Mouse (Mus musculus) right cerebral cortex, postnatal 14 days (tissue): Measurements from ENCODE around the gene Dlg2.

ENCODE experiments used
- DNase-seq: peaks from one replicate; pipeline ENCODE4 v3.0.0; 2022

Dlg2 gene

GRCm38 (mm10) chr7:91090830-91091683 is 614.6 kb downstream of the Dlg2 start:
- DNase-seq: peak; percentile 22

DNA sequence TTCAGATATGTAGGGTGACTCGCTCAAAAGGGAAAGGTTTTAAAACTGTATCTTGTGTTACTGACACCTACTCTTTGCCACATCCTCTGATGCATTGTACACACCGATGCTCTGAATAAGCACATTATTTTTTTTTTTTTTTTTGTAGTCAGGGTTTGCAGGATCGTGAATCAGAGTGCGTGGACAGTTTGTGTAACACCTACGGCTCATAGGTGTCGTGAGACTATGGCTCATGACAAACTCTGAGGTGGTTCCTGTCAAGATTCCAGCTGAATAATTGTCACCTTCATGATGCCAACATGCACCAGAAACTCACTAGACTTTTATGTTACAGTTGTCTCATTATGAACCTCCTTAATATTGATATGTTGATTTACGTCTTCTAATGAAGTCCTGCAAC is 620.0 kb downstream of the Dlg2 start:
- DNase-seq: no peak

- DNase-seq: no peak
These were observed 622.0 kb downstream of the Dlg2 start for GRCm38 (mm10) chr7:91098521-91098920.

DNA sequence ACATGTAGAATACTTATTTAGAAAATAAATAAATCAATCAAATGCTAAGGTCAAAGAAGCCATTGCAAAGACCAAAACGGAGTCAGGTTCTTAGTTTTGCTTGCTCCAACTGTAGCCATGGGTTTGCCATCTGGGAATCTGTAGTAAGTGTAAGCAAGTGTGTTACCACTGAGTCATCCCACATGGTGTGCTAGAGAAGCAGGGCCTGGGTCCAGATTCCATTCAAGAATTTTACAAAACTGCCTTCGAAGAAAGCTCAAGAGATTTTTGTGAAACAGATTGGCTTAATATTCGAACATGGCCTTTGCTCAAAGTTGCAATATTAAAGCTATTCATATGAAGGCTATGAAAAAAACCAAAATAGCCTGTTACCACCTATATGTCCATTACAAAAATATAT is 633.1 kb downstream of the Dlg2 start:
- no peak for DNase-seq

GRCm38 (mm10) chr7:91132128-91132527 is 655.7 kb downstream of the Dlg2 start:
- no peak for DNase-seq

DNA sequence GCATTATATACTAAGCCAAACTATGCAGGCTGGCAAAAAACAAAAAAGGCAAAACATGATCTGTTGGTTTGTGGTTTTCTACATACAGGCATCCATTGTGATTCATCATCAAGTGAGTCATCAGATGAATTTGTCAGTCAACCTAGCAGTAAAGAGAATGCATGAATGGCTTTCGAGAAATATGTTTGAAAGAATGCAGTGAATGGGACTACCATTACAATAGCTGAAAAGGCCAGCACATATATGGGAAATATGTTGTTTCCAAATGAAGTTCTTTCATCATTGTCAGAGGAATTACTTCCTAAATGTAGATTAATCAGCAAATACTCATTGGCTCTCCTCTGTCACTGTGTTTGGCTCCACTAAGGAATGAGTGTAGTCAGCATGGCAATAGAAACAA is 677.6 kb downstream of the Dlg2 start:
- DNase-seq: no peak

- no peak for DNase-seq
These were observed 682.7 kb downstream of the Dlg2 start for GRCm38 (mm10) chr7:91159144-91159543.

GRCm38 (mm10) chr7:91161643-91162175 is 685.2 kb downstream of the Dlg2 start:
- no peak for DNase-seq

DNA sequence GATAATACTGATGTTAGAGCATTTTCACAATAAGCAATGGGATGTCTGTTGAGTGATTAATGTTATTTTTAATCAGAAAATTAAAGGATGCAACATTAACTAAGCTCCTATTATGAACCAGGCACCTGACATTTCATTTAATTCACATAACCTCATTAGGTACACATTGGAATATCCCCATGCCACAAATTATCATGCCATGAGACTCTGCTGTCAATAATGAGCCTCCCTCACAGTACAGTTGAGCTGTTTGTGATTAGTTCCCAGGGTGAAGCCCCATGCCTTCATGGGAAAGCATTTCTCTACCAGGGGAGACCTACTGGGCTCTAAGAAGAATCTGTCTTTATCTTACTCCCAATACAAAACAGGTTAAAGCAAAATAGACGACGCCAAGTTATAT is 697.1 kb downstream of the Dlg2 start:
- no peak for DNase-seq

DNA sequence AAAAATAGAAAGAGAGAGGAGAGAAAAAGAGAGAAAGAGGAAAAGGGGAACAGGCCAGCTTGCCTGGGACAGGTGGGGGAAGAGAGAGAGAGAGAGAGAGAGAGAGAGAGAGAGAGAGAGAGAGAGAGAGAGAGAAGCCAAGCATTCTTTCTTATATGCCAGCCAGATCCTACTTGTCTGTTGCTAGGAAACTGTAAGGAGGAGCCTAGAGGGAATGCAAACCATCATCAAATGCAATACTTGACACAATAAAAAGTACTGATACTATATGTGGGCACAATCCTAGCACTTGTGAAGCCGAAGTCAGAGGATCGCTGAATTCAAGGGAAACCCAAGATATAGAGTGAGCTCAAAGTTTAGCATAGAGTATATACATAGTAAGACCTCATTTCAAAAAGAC is 711.7 kb downstream of the Dlg2 start:
- no peak for DNase-seq

DNA sequence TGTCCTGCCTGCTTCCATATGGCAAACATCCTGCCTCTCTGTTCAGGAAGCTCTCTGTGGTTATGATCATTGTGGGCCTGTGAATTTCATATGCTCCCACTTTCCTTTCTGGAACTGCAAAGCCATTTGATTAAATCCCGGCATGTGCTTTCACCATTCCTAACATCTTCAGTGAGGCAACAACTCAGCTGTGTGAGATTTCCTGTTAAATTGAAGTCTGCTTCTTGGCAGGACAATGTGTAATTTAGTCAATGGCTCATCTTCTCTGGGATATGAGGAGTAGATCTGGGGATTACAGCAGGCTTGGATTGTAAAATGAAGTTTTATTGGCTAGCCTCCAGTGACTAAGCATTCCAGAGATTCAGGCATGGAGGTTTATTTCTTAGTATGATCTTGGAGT is 722.9 kb downstream of the Dlg2 start:
- no peak for DNase-seq

DNA sequence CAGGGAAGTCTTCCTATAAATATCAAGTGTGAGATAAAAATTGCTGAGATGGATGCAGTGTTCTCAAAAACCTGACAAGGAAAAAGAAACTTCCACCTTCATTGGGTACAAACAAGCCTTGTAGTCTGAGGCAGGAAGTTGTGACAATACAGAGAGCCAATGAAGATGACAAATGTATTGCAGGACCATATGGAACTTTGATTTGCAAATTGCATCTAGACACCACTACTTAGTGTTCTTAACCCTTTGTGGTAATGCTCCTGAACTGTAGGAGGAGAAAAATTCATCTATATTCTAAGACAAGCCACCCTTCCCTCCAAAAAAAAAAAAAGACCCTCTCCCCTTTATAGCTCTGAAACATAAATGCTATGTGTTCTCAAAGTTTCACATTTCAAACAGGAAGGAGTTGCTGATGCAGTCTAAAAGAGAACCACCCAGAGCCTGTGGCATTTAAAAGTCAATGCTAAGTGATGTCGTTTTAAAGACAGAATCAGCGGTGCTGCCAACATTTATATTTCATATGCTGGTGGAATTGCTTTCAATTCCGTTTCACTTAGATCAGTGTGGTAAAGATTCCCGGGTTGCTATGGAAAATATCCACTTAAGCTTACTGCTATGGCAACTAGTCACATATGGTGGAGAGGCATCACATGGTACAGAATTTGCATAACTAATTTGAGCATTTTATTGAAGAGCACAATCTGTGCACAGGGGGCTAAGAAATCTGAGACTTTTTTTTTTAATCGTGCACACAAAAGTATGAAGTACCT is 731.8 kb downstream of the Dlg2 start:
- DNase-seq: no peak

DNA sequence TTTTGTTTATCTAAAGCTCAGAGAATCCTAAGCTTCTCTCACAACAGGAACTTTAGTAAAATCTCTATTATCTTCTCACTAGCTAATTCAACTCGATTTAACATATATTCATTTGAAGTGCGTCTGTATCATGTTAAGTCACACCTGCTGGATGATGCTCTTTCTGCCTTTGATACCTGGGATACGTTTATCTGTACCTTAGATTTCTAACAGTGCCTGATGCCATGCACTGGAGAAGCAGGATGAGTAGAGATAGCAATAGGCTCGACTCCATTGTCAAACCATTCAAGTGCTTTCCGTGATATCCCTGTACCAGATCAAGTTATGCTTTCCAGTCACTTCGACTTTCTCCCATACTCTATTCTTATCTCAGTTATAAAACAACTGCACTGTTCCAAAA is 732.5 kb downstream of the Dlg2 start:
- DNase-seq: no peak

GRCm38 (mm10) chr7:91212236-91212635 is 735.8 kb downstream of the Dlg2 start:
- DNase-seq: no peak

DNA sequence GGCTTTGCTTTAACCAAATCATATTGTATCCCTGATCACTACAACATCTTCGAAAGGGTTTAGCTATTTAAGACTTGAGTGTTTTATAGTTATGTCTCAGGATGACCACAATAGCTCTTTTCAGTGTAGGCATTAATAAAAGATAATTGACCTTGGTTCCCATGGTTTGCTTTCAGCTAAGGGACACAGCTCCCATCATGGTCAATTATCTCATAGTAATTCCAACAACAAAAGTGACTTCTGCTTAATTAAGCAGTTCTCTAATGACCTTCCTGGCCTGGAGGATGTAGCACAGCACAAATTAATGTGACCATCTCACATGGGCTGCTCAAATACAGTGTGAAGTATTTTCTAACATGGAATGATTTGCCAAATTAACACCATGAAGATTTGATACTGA is 738.4 kb downstream of the Dlg2 start:
- DNase-seq: no peak

DNA sequence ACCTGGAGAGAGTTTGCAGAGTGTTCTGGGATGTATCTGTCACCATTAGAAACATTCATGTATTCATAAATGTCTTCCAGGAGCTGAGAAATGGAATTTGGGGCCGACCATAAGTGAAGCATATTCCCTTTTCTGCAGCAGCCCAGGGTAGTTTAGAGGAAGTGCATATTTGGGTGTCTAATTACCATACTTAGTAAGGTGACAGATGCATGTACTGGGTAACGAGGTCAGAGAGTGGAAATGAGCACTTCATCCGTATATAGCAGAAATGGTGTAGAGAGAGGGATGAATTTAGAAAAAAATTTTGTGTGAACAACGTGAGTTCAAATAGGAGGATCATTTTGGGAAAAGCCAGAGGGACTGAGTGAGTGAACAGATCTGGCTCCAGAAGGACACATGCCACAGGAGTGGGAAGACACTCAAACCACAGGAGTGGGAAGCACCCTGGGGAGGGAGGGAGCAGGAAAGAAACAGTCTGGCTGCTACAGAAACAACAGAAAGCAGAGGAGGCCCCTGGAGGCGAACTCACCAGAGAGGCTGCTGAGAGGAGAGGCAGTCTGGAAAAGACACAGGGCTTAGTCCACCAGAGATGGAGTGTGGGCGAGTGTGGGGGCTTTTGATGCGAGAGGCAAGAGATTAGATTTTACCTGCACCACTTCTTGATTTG is 742.0 kb downstream of the Dlg2 start:
- peak; percentile 16 for DNase-seq

GRCm38 (mm10) chr7:91226442-91226841 is 750.0 kb downstream of the Dlg2 start:
- peak; percentile 32 for DNase-seq

DNA sequence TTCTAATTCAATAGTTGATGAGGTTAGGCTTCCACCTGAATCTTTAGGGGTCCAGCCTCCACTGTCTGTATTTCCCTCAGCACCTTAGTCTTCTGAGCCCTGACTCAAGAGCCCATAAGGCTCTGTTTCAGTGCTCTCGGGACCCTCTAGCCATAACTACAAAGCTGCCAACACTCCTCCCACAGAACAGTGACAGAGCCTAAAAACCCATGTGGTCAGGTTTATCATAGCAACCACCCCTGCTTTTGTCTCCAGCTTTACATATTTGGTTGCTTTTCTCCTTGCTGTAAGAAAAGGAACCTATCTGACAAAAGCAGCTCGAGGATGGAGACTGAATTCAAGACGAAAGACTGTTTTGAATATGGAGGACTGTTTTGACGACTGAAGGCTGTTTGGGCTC is 765.2 kb downstream of the Dlg2 start:
- no peak for DNase-seq

DNA sequence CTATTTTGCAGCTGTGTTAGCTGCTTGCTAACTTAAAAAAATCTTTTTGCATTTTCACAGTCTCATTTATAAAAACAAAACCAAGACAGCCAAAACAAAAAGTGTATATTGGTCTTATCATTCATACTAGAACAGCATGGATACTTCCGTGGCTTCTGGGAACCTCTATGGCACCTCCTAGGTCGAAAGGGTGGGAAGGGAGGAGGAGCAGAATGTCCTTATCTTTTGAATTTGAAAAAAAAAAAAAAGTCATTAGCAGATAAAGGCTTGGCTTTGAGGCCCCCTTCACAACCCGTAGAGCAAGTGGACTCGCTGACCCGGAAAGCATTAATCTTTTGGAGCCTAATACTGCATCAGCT is 785.2 kb downstream of the Dlg2 start:
- no peak for DNase-seq

DNA sequence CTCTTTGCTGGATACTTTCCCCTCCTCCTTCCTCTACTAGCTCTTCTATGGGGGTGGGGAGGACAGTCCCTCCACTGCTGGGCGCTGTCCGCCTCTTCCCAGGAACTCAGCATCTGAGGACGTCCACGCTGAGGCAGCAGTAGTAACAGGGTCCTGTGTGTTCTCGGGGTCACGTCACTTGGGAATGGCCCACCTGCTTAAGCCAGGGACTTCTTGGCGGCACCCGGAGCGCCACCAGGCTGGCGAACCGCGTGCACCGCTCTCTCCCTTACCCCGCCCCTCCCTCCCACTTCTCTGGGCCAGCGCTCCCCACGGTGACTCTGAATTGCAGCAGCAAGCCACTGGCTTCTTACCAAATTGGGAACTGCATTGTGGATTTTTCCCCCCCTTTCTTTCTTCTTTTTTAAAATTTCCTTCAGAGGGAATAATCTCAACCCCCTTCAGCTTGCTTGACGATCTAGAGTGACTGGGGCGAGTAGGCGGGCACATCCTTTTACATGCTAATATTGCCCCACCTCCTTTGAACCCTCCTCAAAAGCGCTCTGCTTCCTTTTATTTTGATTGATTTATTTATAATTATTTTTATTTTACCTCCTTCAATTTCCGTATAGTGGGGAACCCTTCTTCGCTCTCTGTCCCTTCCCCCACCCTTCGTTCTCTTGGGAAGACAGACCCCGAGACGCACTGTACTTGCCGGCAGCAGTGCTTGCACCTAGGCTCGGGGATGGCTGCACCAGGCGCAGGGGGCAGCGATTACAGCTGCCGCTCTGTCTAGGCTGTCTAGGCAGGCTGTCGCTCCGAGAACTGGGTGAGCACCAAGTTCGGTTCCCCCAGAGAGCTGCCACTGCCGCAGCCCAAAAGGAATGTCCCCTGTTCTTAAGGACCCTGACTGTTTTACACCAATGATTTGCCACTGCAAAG is 785.8 kb downstream of the Dlg2 start:
- DNase-seq: peak; percentile 41

- no peak for DNase-seq
These were observed 786.5 kb downstream of the Dlg2 start for GRCm38 (mm10) chr7:91262998-91263397.

- no peak for DNase-seq
These were observed 791.3 kb downstream of the Dlg2 start for GRCm38 (mm10) chr7:91267764-91268163.
